Mouse (Mus musculus) megakaryocyte, embryonic 14.5 days (primary cell): ENCODE results near the gene Fbn1.

Experiments
- FLI1 ChIP-seq: IDR thresholded peaks from 2 replicates; pipeline ENCODE4 v1.6.1; 2012; ENCODE audit warnings: low read length, inconsistent platforms, mixed read lengths
- GATA1 ChIP-seq: IDR thresholded peaks from 3 replicates; pipeline ENCODE4 v1.6.1; 2012; ENCODE audit warnings: mixed read lengths, low read length, inconsistent platforms, borderline replicate concordance

DNA sequence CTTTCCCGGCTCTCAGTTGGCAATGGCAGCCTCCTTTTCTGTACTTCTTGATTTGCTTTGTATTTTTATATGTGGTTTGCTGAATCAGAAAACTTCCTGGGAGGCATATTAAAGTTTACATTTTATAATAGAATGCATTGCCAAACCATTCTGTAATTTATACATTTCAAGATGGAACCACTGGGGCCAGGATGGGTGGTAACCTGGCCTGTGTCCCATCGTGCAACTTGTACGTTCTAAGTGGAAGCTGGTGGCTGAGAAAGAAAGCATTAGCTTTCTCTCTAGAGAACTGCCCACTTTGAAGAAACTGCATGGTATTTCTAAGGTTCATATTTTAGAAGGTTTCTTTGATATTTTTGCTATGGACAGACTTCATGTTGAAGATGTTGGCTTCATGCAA, 212.3 kb downstream of the Fbn1 start:
- TF ChIP-seq GATA1 (no peak), FLI1 (no peak)
